Mouse (Mus musculus) lung, embryonic 16.5 days (tissue): ENCODE measurements around the gene Serpina9. TPM values are rescaled to one million over a fixed set of nuclear protein-coding genes. Genes with fewer than 3 reads are reported as not detected.

Source experiments
- ATAC-seq: fragments of 200-750 bp; cut with Nextera tagmentation; 2 replicates; pipeline ENCODE4 v1.8.0; 2017; ENCODE audit warnings: low read depth, mild to moderate bottlenecking, moderate library complexity
- H3K27ac ChIP-seq: fragments of 300-500 bp; sonication (generic); 2 replicates; pipeline ENCODE4 v1.5.1; 2014; ENCODE audit warnings: mild to moderate bottlenecking, control low read depth, low read length
- H3K27me3 ChIP-seq: fragments of 300-500 bp; sonication (generic); 2 replicates; pipeline ENCODE4 v1.6.1; 2014; ENCODE audit warnings: low read depth, low read length, mixed read lengths; ENCODE audit not compliant: control insufficient read depth, insufficient read depth
- H3K36me3 ChIP-seq: fragments of 300-500 bp; sonication (generic); 2 replicates; pipeline ENCODE4 v1.6.1; 2014; ENCODE audit warnings: low read length; ENCODE audit not compliant: control insufficient read depth, insufficient read depth
- H3K4me1 ChIP-seq: fragments of 300-500 bp; sonication (generic); replicated peaks from 2 replicates; pipeline ENCODE4 v1.6.1; 2014; ENCODE audit warnings: low read length, mixed read lengths; ENCODE audit not compliant: control insufficient read depth, insufficient read depth
- H3K4me2 ChIP-seq: fragments of 300-500 bp; sonication (generic); 2 replicates; pipeline ENCODE4 v1.6.1; 2014; ENCODE audit warnings: low read depth, low read length, control low read depth
- H3K4me3 ChIP-seq: fragments of 300-500 bp; sonication (generic); 2 replicates; pipeline ENCODE4 v1.5.1; 2014; ENCODE audit warnings: mild to moderate bottlenecking, low read length, control low read depth
- H3K9ac ChIP-seq: fragments of 300-500 bp; sonication (generic); 2 replicates; pipeline ENCODE4 v1.6.1; 2014; ENCODE audit warnings: low read length, control low read depth
- H3K9me3 ChIP-seq: fragments of 300-500 bp; sonication (generic); 2 replicates; pipeline ENCODE4 v1.6.1; 2016; ENCODE audit warnings: low read length; ENCODE audit not compliant: control insufficient read depth
- WGBS: fragments of 180-500 bp; shearing (Covaris S2); extraction: QIAGEN DNeasy Blood & Tissue Kit; methylation state at CpG from one replicate; pipeline ENCODE4 v1.1.7; 2014; 5-methylcytosine and 5-hydroxymethylcytosine counted together
- polyA plus RNA-seq: library from polyadenylated mRNA; unstranded; fragments of >200 nt; fragmentation: Nextera tagmentation; extraction: Ambion mirVana; gene quantifications from 2 replicates; pipeline ENCODE4 v1.2.1, GENCODE M21; 2015

Serpina9 gene
- polyA plus RNA-seq, result 0.38 and 1.1 TPM in 2 replicates

DNA sequence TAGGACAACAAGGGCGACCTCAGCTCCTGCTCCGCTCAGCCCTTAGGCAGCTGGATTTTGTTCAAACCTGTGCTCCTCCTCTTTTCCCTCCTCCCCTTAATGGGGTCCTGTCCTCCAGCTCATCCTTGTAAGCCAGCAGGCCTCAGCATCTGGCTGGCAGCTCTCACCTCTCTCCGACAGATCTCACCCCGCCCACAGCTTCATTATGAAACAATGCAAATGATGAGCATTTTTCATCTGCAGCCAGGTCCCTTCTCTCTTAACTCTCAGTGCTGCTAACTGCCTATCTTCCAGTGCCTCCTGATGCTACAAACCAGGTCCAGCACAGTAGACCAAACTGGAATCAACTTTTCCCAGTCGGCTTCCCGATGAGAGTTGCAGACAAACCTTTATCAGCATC is at the start of gene Serpina9:
Gene Serpina9 (minus strand): TSS at position 136 of the 400 bp plus-strand sequence.
- no peak within 1 kb of the TSS for H3K4me3 ChIP-seq
- no peak within 1 kb of the TSS for H3K27ac ChIP-seq
- no peak within 1 kb of the TSS for H3K9ac ChIP-seq
- no peaks in the 10 kb centered on the region for H3K4me1 ChIP-seq
- H3K9me3 ChIP-seq, result peaks cover 2% of the 10 kb centered on the region; the same call in 1 of the 2 replicates
- H3K36me3 ChIP-seq, result no peaks in the 10 kb centered on the region
- H3K27me3 ChIP-seq, result no peaks in the 10 kb centered on the region
- WGBS, result 73% methylated on average over 6 of the region's 6 CpGs
- ATAC-seq, result no peak
- no peak within 1 kb of the TSS for H3K4me2 ChIP-seq

- Histone ChIP-seq H3K9ac (no peak overlapping the region), H3K36me3 (no peaks in the 10 kb centered on the region), H3K27ac (no peak overlapping the region), H3K4me2 (no peak overlapping the region), H3K4me3 (no peak overlapping the region), H3K4me1 (no peaks in the 10 kb centered on the region), H3K9me3 (no peaks in the 10 kb centered on the region), H3K27me3 (no peaks in the 10 kb centered on the region)
- WGBS, result 46% methylated on average over 2 of the region's 2 CpGs
- ATAC-seq, result no peak
Measured at GRCm38 (mm10) chr12:104061862-104062261, 48.3 kb upstream of the Serpina9 start.

- 66% methylated on average over 6 of the region's 6 CpGs for WGBS
- H3K27ac ChIP-seq, result no peak overlapping the region
- no peak overlapping the region for H3K4me3 ChIP-seq
- no peak overlapping the region for H3K4me2 ChIP-seq
- H3K9ac ChIP-seq, result no peak overlapping the region
- no peaks in the 10 kb centered on the region for H3K36me3 ChIP-seq
- H3K27me3 ChIP-seq, result no peaks in the 10 kb centered on the region
- no peaks in the 10 kb centered on the region for H3K9me3 ChIP-seq
- ATAC-seq, result no peak
- H3K4me1 ChIP-seq, result no peaks in the 10 kb centered on the region
Measured at GRCm38 (mm10) chr12:104060126-104060525, 46.6 kb upstream of the Serpina9 start.

- Histone ChIP-seq H3K9ac (no peak overlapping the region), H3K36me3 (no peaks in the 10 kb centered on the region), H3K27me3 (no peaks in the 10 kb centered on the region), H3K4me1 (no peaks in the 10 kb centered on the region), H3K4me3 (no peak overlapping the region), H3K27ac (no peak overlapping the region), H3K9me3 (no peaks in the 10 kb centered on the region), H3K4me2 (no peak overlapping the region)
- WGBS, result 73% methylated on average over 7 of the region's 7 CpGs
- ATAC-seq, result no peak
Measured at GRCm38 (mm10) chr12:104057531-104057930, 44.0 kb upstream of the Serpina9 start.

DNA sequence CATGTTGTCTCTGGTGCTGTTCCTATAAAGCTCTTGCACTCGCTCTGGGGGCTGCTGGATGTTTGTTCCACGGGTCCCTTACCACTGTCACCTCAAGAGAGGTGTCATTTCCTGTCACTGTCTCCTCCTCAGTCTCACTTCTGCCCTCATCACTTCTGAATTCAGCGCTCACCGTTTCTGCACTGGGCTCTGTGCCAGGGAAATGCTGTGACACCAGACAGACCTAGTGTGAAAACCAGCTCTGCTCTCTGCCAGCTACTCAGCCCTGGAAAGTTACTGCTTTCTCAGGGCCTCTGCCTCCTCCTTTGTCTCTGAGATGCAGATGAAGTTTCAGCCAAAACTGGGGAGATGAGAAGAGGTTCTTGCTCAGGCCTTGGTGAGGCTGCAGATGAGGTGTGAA is 43.5 kb upstream of the Serpina9 start:
- H3K27ac ChIP-seq, result no peak overlapping the region
- no peaks in the 10 kb centered on the region for H3K9me3 ChIP-seq
- no peak overlapping the region for H3K4me3 ChIP-seq
- no peaks in the 10 kb centered on the region for H3K36me3 ChIP-seq
- no peak overlapping the region for H3K4me2 ChIP-seq
- H3K4me1 ChIP-seq, result no peaks in the 10 kb centered on the region
- no peak overlapping the region for H3K9ac ChIP-seq
- WGBS, result 17% methylated on average over 4 of the region's 4 CpGs
- no peaks in the 10 kb centered on the region for H3K27me3 ChIP-seq
- no peak for ATAC-seq

- ATAC-seq, result no peak
- 72% methylated on average over 8 of the region's 8 CpGs for WGBS
Measured at GRCm38 (mm10) chr12:104055755-104056154, 42.2 kb upstream of the Serpina9 start.

GRCm38 (mm10) chr12:104053995-104054394 is 40.4 kb upstream of the Serpina9 start:
- H3K27me3 ChIP-seq, result no peaks in the 10 kb centered on the region
- H3K4me3 ChIP-seq, result no peak overlapping the region
- H3K4me1 ChIP-seq, result no peaks in the 10 kb centered on the region
- no peaks in the 10 kb centered on the region for H3K9me3 ChIP-seq
- H3K4me2 ChIP-seq, result no peak overlapping the region
- 45% methylated on average over 1 of the region's 1 CpGs for WGBS
- ATAC-seq, result peak; percentile 87
- H3K9ac ChIP-seq, result no peak overlapping the region
- H3K27ac ChIP-seq, result no peak overlapping the region
- H3K36me3 ChIP-seq, result no peaks in the 10 kb centered on the region

More at GRCm38 (mm10) chr12:104055755-104056154, 42.2 kb upstream of the Serpina9 start:
- Histone ChIP-seq H3K9me3 (no peaks in the 10 kb centered on the region), H3K4me3 (no peak overlapping the region), H3K4me1 (no peaks in the 10 kb centered on the region), H3K4me2 (no peak overlapping the region), H3K27ac (no peak overlapping the region), H3K36me3 (no peaks in the 10 kb centered on the region), H3K27me3 (no peaks in the 10 kb centered on the region), H3K9ac (no peak overlapping the region)

- H3K9ac ChIP-seq, result no peak overlapping the region
- H3K27ac ChIP-seq, result no peak overlapping the region
- 61% methylated on average over 8 of the region's 8 CpGs for WGBS
- H3K4me1 ChIP-seq, result no peaks in the 10 kb centered on the region
- H3K4me2 ChIP-seq, result no peak overlapping the region
- no peaks in the 10 kb centered on the region for H3K27me3 ChIP-seq
- no peaks in the 10 kb centered on the region for H3K36me3 ChIP-seq
- ATAC-seq, result peak; percentile 76
- peaks cover 3% of the 10 kb centered on the region; the same call in 1 of the 2 replicates for H3K9me3 ChIP-seq
- H3K4me3 ChIP-seq, result no peak overlapping the region
Measured at GRCm38 (mm10) chr12:104045713-104046112, 32.2 kb upstream of the Serpina9 start.

GRCm38 (mm10) chr12:104044343-104044742 is 30.8 kb upstream of the Serpina9 start, which contains the start of gene Serpina12:
TSS of gene Serpina12 (minus strand) at chr12:104044443.
- Histone ChIP-seq H3K4me2 (no peak within 1 kb of the TSS), H3K4me3 (no peak within 1 kb of the TSS), H3K4me1 (no peaks in the 10 kb centered on the region), H3K9me3 (peaks cover 3% of the 10 kb centered on the region; the same call in 1 of the 2 replicates), H3K36me3 (no peaks in the 10 kb centered on the region), H3K9ac (no peak within 1 kb of the TSS), H3K27me3 (no peaks in the 10 kb centered on the region), H3K27ac (no peak within 1 kb of the TSS)
- 79% methylated on average over 7 of the region's 7 CpGs for WGBS
- ATAC-seq, result no peak

DNA sequence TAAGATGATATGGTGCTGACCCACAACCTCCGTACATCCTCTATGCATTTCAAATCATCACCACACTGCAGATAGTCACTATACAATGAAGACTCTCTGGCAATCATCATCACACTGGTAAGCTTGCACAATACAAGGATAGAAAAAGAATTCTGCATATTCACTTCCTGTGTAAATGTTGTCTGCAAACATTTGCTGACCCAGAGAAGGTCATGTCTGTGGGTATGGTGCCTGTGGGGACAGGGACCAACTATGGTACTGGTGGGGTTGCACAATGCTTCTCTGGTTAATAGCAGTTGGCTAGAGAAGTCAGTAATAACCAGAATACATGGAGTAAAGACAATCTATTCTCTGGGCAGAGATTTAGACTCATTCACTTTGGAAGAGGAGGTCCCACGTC is 29.2 kb upstream of the Serpina9 start:
- H3K9me3 ChIP-seq, result peaks cover 3% of the 10 kb centered on the region; the same call in 1 of the 2 replicates
- H3K9ac ChIP-seq, result no peak overlapping the region
- H3K4me3 ChIP-seq, result no peak overlapping the region
- no peak overlapping the region for H3K27ac ChIP-seq
- no peak overlapping the region for H3K4me2 ChIP-seq
- no peak for ATAC-seq
- no peaks in the 10 kb centered on the region for H3K36me3 ChIP-seq
- H3K4me1 ChIP-seq, result no peaks in the 10 kb centered on the region
- WGBS, result 83% methylated on average over 2 of the region's 2 CpGs
- H3K27me3 ChIP-seq, result no peaks in the 10 kb centered on the region
